Mouse (Mus musculus): ENCODE results near the gene G6pc3. TPM values are rescaled to one million over a fixed set of nuclear protein-coding genes. Genes with fewer than 3 reads are reported as not detected.

The G6pc3 gene
- polyA plus RNA-seq, 1 experiment: 72.0 TPM

DNA sequence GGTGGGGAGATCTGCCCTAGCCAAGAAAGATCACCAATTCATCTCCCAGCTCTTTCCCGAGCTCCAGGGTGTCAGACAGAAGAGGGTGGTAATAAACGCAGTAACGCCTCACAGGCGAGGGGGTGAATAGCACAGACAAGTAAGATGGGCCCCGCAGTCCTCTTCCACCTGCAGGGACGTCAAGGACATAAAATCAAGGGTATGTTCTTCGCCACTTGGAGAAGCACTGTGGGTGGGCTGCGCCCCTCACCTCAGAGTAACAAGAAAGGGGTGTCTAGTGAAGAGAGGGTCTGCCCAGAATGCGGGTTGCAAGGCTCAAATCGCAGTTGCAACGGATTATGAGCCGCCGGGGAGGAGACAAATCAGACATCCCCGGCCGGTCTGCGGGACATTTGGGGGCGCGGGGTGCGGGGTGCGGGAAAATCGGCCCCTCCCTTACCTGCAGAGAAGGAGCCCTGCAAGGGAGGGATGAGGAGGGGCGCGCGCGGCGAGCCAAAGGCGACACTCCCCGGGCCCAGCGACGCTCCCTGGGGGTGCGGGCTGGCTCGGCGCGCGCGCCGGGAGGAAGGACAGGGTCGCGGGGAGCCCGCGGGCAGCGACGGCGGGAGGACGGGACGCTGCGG, 40.0 kb downstream of the G6pc3 start:
- WGBS: under 1% methylated on average over 47 of the region's 47 CpGs
- no peak for DNase-seq (ENCODE audit: low read depth, low spot score)

DNA sequence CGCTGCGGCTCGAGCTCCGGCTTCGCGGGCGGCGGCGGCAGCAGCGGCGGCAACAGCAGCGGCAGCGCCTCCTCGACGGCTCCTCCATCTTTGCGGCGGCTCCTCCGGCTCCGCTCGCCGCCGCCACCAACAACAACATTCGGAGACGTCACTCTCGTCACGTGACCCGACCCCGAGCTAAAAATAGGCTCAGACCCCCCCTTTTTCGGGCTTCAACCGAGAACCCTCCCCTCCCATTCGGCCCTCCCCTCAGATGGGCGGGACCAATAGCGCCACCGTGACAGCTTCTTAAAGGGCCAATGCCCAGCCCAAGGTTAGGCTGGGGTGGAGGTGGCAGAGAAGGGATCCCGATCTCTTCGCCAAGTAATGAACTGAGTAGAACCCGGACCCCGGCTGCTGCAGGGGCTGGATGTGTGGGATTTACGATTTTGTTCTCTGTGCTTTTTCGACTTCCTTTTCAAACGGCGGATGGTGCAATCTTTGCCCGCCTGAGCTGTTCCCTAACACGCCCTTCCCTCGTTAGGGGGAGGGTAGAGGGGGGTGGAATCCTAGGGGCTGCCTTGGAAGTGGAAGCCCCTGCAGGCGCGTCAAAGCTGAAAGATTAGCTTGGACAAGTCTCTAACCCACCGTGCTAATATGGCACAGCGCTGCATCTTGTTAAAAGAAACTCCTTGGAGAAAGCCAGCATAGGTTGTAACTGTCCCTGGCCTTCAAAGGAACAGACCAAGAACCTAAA, 40.8 kb downstream of the G6pc3 start, which contains the start of gene Hdac5:
Gene Hdac5 (minus strand): TSS at position 161 of the 736 bp plus-strand sequence.
- WGBS: under 1% methylated on average over 48 of the region's 49 CpGs
- peak; percentile 99 for DNase-seq (ENCODE audit: low read depth, low spot score)

DNA sequence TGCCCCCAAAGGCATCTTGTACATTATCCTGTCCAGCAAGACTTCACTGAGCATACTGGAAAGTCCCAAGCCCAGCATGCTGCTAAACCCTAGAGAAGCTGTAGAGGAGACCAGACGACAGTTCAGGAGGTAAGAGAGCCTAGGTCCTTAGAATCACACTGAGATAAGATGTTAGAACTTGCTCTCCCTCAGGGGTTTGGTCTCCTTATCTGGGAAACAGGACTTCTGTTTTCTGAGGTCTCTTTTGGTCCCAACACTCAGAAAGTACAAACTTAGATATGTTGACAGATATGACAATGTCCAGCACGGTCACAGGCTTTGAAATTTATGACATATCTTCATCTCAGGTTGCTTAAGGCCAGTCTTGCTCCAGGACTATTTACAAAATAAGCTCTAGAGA, 46.6 kb downstream of the G6pc3 start:
- WGBS: 74% methylated on average over 2 of the region's 2 CpGs

DNA sequence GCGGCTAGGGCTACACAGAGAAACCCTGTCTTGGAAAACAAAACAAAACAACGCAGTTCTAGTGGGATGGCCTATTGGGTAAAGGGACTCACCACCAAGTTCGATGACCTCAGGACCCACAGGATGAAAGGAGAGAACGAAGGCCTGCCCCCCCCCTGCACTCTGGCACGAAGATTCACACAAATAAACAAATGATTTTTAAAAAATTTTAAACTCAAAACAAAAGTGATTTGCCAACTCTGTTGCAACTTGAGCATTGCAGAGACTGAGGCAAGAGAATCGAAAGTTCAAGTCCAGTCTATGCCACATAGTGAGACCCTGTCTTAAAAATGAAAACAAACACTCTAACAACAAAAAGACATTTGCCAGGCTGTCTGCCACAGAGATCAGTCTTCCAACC, 51.2 kb downstream of the G6pc3 start:
- DNase-seq (ENCODE audit: low read depth, low spot score): no peak
- 88% methylated on average over 6 of the region's 6 CpGs for WGBS

More for the DNA sequence above, 46.6 kb downstream of the G6pc3 start:
- DNase-seq (ENCODE audit: low read depth, low spot score): no peak

DNA sequence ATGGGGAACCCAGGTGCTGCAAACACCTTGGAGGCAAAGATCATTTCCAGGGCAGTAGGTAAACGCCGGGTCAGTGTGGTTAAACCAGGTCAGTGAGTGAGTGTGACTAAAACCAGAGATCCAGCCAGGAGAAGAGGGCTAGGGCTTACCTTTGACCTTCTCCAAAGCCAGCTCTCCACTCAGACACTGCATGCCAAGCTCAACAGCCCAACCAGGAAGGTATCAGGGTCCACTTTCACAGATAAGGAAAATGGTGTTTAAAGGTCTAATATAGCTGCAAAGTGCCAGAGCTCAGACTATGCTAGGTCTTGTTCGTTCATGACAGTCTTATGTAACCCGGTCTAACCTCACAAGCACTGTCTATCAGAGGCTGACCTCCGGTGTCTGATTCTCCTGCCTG, 51.8 kb downstream of the G6pc3 start:
- WGBS: 48% methylated on average over 5 of the region's 5 CpGs
- no peak for DNase-seq (ENCODE audit: low read depth, low spot score)

DNA sequence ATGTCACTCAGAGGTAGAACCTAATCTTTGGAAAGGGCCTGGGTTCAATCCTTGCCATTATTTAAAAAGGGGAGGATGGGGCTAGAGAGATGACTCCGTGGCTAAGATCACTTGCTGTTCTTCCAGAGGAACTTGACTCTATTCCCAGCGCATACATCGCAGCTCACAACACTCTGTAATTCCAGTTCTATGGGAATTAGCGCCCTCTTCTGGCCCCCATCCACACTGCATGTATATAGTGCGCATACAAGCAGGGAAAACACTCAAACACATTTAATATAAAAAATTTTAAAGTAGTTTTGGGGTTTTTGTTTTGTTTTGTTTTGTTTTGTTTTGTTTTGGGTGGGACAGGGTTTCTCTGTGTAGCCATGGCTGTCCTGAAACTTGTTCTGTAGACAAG, 52.5 kb downstream of the G6pc3 start:
- DNase-seq (ENCODE audit: low read depth, low spot score): no peak
- WGBS: 63% methylated on average over 5 of the region's 5 CpGs

Other genes starting within 250 kb of the G6pc3 start
- not detected in 2 replicates for gene Sost, start 222.6 kb upstream of the G6pc3 start, polyA plus RNA-seq (2012; rRNA removed)
- not detected in 2 replicates for gene Cfap97d1, start 205.3 kb upstream of the G6pc3 start, polyA plus RNA-seq (2012; rRNA removed)
- 19.2 and 32.9 TPM in 2 replicates for gene Dusp3, start 202.6 kb upstream of the G6pc3 start, polyA plus RNA-seq (2012; rRNA removed)
- gene Mpp3, start 161.2 kb upstream of the G6pc3 start, polyA plus RNA-seq (2012; rRNA removed): 2.4 and 2.9 TPM in 2 replicates
- 4.0 and 6.0 TPM in 2 replicates for gene Cd300lg, start 148.1 kb upstream of the G6pc3 start, polyA plus RNA-seq (2012; rRNA removed)
- gene Mpp2, start 101.1 kb upstream of the G6pc3 start, polyA plus RNA-seq (2012; rRNA removed): 1.8 and 2.1 TPM in 2 replicates
- gene Ppy, start 88.3 kb upstream of the G6pc3 start, polyA plus RNA-seq (2012; rRNA removed): 2.7 TPM in 1 of 2 replicates, not detected in the other
- 224 and 536 TPM in 2 replicates for gene Pyy, start 81.8 kb upstream of the G6pc3 start, polyA plus RNA-seq (2012; rRNA removed)
- gene Nags, start 44.1 kb upstream of the G6pc3 start, polyA plus RNA-seq (2012; rRNA removed): 48.7 and 73.1 TPM in 2 replicates
- gene Tmem101, start 33.2 kb upstream of the G6pc3 start, polyA plus RNA-seq (2012; rRNA removed): 15.9 and 16.7 TPM in 2 replicates
- gene Lsm12, start 4.3 kb upstream of the G6pc3 start, polyA plus RNA-seq (2012; rRNA removed): 33.9 and 45.9 TPM in 2 replicates
- 30.3 TPM in 2 replicates for gene Hdac5, start 40.5 kb downstream of the G6pc3 start, polyA plus RNA-seq (2012; rRNA removed)
- 7.2 and 9.3 TPM in 2 replicates for gene BC030867, start 59.3 kb downstream of the G6pc3 start, polyA plus RNA-seq (2012; rRNA removed)
- gene Asb16, start 79.1 kb downstream of the G6pc3 start, polyA plus RNA-seq (2012; rRNA removed): 0.47 and 0.55 TPM in 2 replicates
- 54.5 and 65.4 TPM in 2 replicates for gene Tmub2, start 95.3 kb downstream of the G6pc3 start, polyA plus RNA-seq (2012; rRNA removed)
- gene Atxn7l3, start 107.0 kb downstream of the G6pc3 start, polyA plus RNA-seq (2012; rRNA removed): 32.7 and 33.6 TPM in 2 replicates
- gene Ubtf, start 130.1 kb downstream of the G6pc3 start, polyA plus RNA-seq (2012; rRNA removed): 22.0 and 22.5 TPM in 2 replicates
- 0.01 and 0.10 TPM in 2 replicates for gene Slc4a1, start 176.6 kb downstream of the G6pc3 start, polyA plus RNA-seq (2012; rRNA removed)
- 4.3 and 4.6 TPM in 2 replicates for gene Rundc3a, start 203.8 kb downstream of the G6pc3 start, polyA plus RNA-seq (2012; rRNA removed)
- gene Slc25a39, start 218.3 kb downstream of the G6pc3 start, polyA plus RNA-seq (2012; rRNA removed): 332 and 343 TPM in 2 replicates
- 110 and 122 TPM in 2 replicates for gene Grn, start 240.7 kb downstream of the G6pc3 start, polyA plus RNA-seq (2012; rRNA removed)

Measured in large intestine, adult 2 months (tissue).